ENCODE assay signal across 8 mouse cellular contexts in genomic region chr1:169917998-169918397, GRCm38 (mm10). TPM values are rescaled to one million over a fixed set of nuclear protein-coding genes. Genes with fewer than 3 reads are reported as not detected.
DNase-seq lines count a peak whose midpoint lies in the region; ATAC-seq lines count a peak whose summit lies in the region.

No protein-coding gene starts in this region.

- no peak overlapping the region for H3K4me2 ChIP-seq in heart, embryonic 15.5 days
- no peak overlapping the region for H3K4me2 ChIP-seq in liver, embryonic 11.5 days

- H3K9ac ChIP-seq in heart, embryonic 15.5 days: no peak overlapping the region
- H3K9ac ChIP-seq in liver, embryonic 11.5 days (ENCODE audit: low read depth, low read length): no peak overlapping the region

- no peak overlapping the region for H3K4me3 ChIP-seq in heart, embryonic 15.5 days
- H3K4me3 ChIP-seq in liver, embryonic 11.5 days (ENCODE audit: low read depth, low read length): no peak overlapping the region

- WGBS in heart, embryonic 15.5 days: 26% methylated on average over 4 of the region's 4 CpGs
- 27% methylated on average over 4 of the region's 4 CpGs for WGBS in liver, embryonic 11.5 days

- no peak overlapping the region for H3K27ac ChIP-seq in heart, embryonic 15.5 days
- H3K27ac ChIP-seq in liver, embryonic 11.5 days (ENCODE audit: low read depth, low read length): no peak overlapping the region

- peak; percentile 41; the same call in 1 of the 2 replicates for ATAC-seq in heart, embryonic 15.5 days (replicated peaks; ENCODE audit: insufficient number of reproducible peaks, insufficient read depth, low FRiP score, low read depth)
- peak; percentile 44 for ATAC-seq in liver, embryonic 11.5 days (replicated peaks; ENCODE audit: low FRiP score)
- peak; percentile 34; the same call in 1 of the 2 replicates for ATAC-seq in monocyte, adult 5-6 weeks (replicated peaks; ENCODE audit: insufficient number of reproducible peaks, low FRiP score, low TSS enrichment, poor library complexity, severe bottlenecking)
- no peak for ATAC-seq in erythroblast, adult 5-6 weeks (replicated peaks; ENCODE audit: low FRiP score, poor library complexity, severe bottlenecking)

- DNase-seq in A20 (ENCODE audit: low read depth, low spot score): peak; percentile 56
- peak; percentile 71 for DNase-seq in Muller cell, postnatal 12 days (ENCODE audit: inconsistent ontology term)
- DNase-seq in embryo, embryonic 9.5 days (ENCODE audit: extremely low spot score): peak; percentile 63
- peak; percentile 59 for DNase-seq in kidney, postnatal 10 days
- peak; percentile 42 for DNase-seq in liver, embryonic 11.5 days (ENCODE audit: low spot score)

- H3K4me1 ChIP-seq in heart, embryonic 15.5 days (replicated peaks): peaks cover 7% of the 10 kb centered on the region
- H3K4me1 ChIP-seq in liver, embryonic 11.5 days (replicated peaks; ENCODE audit: control insufficient read depth, insufficient read depth, low read length): no peaks in the 10 kb centered on the region

- H3K27me3 ChIP-seq in heart, embryonic 15.5 days: peaks cover 10% of the 10 kb centered on the region
- no peaks in the 10 kb centered on the region for H3K27me3 ChIP-seq in liver, embryonic 11.5 days (replicated peaks; ENCODE audit: control insufficient read depth, insufficient read depth, low read length)

- no peaks in the 10 kb centered on the region for H3K36me3 ChIP-seq in heart, embryonic 15.5 days
- no peaks in the 10 kb centered on the region for H3K36me3 ChIP-seq in liver, embryonic 11.5 days (ENCODE audit: control insufficient read depth, insufficient read depth, low read length)

- H3K9me3 ChIP-seq in heart, embryonic 15.5 days (replicated peaks): no peaks in the 10 kb centered on the region
- no peaks in the 10 kb centered on the region for H3K9me3 ChIP-seq in liver, embryonic 11.5 days (ENCODE audit: control insufficient read depth, low read length)

RNA-seq across cellular contexts. Expression of gene Ccdc190, which starts 10.4 kb away (rescaled TPM):
- not detected in 2 replicates for polyA plus RNA-seq in heart, embryonic 15.5 days (2015; fragmentation: Nextera tagmentation; extraction: Ambion mirVana)
- polyA plus RNA-seq in liver, embryonic 11.5 days (2014; fragmentation: Nextera tagmentation; extraction: Ambion mirVana): not detected in 2 replicates
- not detected in 3 replicates for total RNA-seq in monocyte, adult 5-6 weeks (2017)
- not detected in 2 replicates for total RNA-seq in erythroblast, adult 5-6 weeks (2015; ENCODE audit: low replicate concordance)
- total RNA-seq in erythroblast, adult 5-6 weeks (2017; ENCODE audit: low replicate concordance): not detected in 2 replicates

RNA-seq across cellular contexts. Expression of gene Hsd17b7, which starts 51.0 kb away (rescaled TPM):
- polyA plus RNA-seq in heart, embryonic 15.5 days (2015; fragmentation: Nextera tagmentation; extraction: Ambion mirVana): 16.7 and 18.1 TPM in 2 replicates
- 12.1 and 14.7 TPM in 2 replicates for polyA plus RNA-seq in liver, embryonic 11.5 days (2014; fragmentation: Nextera tagmentation; extraction: Ambion mirVana)
- total RNA-seq in monocyte, adult 5-6 weeks (2017): 2.3 to 5.8 TPM (median 4.1 TPM) in 3 replicates
- total RNA-seq in erythroblast, adult 5-6 weeks (2015; ENCODE audit: low replicate concordance): 0.77 and 1.7 TPM in 2 replicates
- total RNA-seq in erythroblast, adult 5-6 weeks (2017; ENCODE audit: low replicate concordance): 0.60 and 0.98 TPM in 2 replicates
